Mouse (Mus musculus): Measurements from ENCODE around the gene Fbxo46.
A peak's percentile ranks its signal among the peaks of the same experiment; 100 is the strongest.
"Not testable (repeated sequence)": the region's sequence is repeated elsewhere in the genome, so short reads cannot be mapped to it uniquely, and the experiment has no call there.

The Fbxo46 gene

DNA sequence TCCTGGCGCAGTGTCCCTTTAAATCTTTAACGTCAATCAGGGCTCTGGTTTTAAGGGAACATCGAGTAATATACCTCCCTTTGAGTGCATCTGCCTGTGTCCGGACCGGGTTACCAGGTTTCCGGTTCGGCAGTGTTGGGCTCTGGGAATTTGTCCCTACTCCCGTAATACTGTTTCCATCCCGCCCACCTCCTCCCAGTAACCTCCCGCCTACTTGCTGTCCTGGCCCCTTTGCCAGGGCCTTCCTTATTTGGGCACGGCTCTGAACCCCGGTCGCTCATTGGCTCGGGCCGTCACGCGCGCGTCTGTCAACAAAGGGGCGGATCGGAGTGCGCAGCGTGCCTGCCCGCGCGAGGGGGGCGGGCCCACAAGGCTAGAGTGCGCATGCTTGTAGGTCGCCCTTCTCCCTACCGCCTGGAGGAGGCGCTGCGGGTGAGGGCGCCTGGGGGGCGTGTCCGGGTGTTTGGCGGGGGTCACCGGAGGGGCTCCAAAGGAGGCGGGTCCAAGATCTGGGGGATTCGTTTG lies 11.7 kb downstream of the Fbxo46 start:
- peak; percentile 96 for DNase-seq (ENCODE audit: low read depth, low spot score)

GRCm38 (mm10) chr7:19136168-19136567 lies 16.5 kb downstream of the Fbxo46 start:
- DNase-seq (ENCODE audit: low read depth, low spot score) = no peak

GRCm38 (mm10) chr7:19136673-19137334 lies 17.1 kb downstream of the Fbxo46 start:
- no peak for DNase-seq (ENCODE audit: low read depth, low spot score)

DNA sequence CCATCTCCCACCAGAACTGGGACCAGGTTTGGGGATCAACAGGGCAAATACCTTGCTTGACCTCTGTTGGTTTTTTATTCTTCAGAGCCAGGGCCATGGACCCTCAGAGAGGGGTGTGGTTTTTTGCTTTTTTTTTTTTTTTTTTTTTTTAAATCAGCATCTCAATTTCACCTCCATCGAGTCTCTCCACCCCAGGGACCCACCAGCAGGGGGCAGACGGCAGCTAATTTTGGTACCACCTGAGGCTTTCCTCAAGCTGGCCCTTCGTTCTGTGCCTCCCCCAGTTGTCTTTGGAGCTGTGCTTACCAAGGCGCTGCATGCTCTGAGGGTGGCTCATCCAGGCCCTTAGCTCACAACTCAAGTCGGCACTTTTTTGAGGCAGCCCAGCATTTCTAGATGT lies 17.7 kb downstream of the Fbxo46 start:
- no peak for DNase-seq (ENCODE audit: low read depth, low spot score)

DNA sequence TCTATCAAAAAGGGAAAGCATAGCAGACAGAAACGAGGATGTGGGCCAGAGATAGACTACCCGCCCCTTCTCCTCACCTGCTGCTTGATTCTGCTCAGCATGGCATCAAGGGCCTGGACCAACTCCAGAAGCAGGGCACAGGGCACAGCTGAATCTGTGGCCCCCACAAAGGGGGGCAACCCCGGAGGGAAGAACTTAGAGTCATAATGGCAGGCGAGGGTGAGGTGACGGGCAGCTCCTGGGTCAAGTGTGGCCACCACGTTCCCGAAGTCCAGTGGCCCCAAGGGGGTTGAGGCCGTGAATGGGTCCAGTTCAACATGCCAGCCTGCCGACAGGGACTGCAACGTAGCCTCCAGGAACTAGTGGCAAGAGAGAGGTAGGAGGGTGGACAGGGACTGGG lies 27.1 kb downstream of the Fbxo46 start:
- DNase-seq (ENCODE audit: low read depth, low spot score) = no peak

GRCm38 (mm10) chr7:19147497-19148045 lies 27.9 kb downstream of the Fbxo46 start:
- DNase-seq (ENCODE audit: low read depth, low spot score) = no peak

DNA sequence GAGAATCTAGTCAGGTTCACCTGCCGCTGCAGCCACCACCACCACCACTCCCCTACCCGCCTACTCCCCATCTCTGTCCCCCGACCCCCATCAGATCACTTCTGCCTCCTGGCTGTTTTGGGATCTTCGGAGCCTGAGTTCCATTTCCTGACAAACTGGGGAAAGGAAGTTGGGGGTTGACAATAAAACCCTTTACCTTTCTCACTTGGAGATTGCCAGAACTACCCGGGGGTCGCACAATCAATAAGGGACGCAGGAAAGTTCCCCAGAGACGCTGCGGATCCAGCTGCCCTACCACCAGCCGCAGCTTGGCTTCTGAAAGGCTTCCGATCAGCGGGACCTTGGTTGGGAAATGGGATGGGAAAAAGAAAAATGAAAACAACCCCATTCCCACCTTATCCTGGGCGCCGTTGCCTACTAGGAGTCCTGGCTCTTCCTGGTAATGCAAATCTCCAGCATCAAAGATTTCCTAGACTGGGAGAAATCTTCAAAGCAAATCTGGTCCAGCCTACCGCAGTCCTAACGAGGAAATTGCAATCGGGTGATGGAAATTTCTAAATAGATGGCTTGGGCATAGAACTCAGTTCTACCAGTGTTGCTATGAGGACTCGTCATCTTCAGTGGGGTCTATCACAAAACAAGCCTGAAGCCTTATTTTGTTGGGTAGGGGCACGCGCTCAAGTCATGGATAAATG lies 28.7 kb downstream of the Fbxo46 start:
- DNase-seq (ENCODE audit: low read depth, low spot score) = no peak

GRCm38 (mm10) chr7:19148875-19149541 lies 29.3 kb downstream of the Fbxo46 start, which contains the start of gene Qpctl:
TSS of gene Qpctl (minus strand) at chr7:19149291.
- peak; percentile 98 for DNase-seq (ENCODE audit: low read depth, low spot score)

GRCm38 (mm10) chr7:19149626-19150025 lies 30.0 kb downstream of the Fbxo46 start, which contains the start of gene Snrpd2:
TSS of gene Snrpd2 (plus strand) at chr7:19149722.
- DNase-seq (ENCODE audit: low read depth, low spot score) = peak; percentile 90

- not testable (repeated sequence) for DNase-seq (ENCODE audit: low read depth, low spot score)
These were observed 31.5 kb downstream of the Fbxo46 start for GRCm38 (mm10) chr7:19151121-19151520.

- no peak for DNase-seq (ENCODE audit: low read depth, low spot score)
These were observed 35.1 kb downstream of the Fbxo46 start for GRCm38 (mm10) chr7:19154796-19155195.

DNA sequence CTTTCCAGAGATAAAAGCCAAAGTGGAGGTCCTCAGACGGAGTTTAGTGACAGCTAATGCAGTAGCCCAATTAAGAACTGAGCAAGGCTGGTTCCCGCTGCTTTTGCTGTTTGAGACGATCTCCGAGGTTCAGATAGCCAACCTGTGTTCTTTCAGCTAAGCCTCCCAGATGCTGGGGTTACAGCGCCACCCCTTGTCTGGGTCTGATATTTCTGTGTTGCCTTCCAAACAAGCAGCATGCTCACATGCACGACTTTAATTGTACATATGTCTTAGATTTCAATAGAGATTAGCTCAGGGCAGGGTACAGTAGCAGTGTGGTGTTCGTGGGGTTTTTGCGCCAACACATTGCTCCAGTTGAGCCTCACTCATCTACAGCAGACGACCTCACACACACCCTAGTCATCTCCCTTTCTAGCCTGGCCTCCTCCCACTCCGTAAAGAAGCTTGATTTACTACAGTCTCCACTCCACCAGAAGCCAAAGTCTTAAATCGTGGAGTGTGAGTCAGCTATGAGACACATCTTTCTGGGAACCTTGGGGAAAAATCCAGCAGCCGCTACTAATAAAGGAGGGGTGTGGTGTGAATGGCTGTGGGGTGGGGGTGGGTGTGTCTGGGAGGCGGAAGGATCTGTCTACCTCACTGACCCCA lies 36.3 kb downstream of the Fbxo46 start:
- no peak for DNase-seq (ENCODE audit: low read depth, low spot score)

- no peak for DNase-seq (ENCODE audit: low read depth, low spot score)
These were observed 37.6 kb downstream of the Fbxo46 start for GRCm38 (mm10) chr7:19157160-19157800.

DNA sequence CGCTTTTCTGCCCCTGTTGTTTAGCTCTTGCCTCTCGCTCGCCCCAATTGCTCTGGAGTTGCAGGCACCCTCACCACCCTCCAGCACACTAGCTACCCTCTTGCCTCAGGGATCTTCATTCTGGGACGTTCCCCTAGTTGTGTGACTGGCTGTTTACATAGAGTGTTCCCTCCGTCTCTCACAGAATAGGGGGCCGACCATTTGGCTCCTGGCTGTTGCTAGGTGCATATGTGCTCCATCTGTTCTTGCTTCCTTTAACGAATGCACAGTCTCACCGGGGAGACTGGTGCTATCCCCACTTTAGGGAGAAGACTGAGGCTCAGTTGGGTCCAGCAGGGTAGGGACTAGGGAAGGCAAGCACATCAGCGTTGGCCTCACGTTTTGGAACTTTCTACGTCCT lies 38.9 kb downstream of the Fbxo46 start:
- DNase-seq (ENCODE audit: low read depth, low spot score) = no peak

DNA sequence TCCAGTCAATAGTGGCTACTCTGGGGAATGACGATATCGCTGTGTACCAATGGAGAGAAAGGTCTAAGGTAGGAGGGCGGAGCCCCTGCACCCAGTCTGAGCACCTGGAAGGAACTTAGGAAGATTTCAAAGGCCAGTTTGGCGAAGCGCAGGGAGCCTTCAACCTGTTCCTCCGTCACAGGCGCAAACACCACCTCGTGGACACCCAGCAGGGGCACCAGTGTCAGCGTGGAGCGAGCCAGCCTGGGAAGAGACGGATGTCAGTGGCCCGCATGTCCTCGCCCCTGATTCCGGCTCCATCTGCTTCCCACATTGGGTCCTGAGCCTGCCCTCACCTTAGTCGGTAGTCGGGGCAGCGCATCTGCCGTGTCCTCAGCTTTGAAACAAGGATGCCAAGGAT lies 39.8 kb downstream of the Fbxo46 start:
- no peak for DNase-seq (ENCODE audit: low read depth, low spot score)

- DNase-seq (ENCODE audit: low read depth, low spot score) = no peak
These were observed 40.5 kb downstream of the Fbxo46 start for GRCm38 (mm10) chr7:19160115-19160514.

- no peak for DNase-seq (ENCODE audit: low read depth, low spot score)
These were observed 43.3 kb downstream of the Fbxo46 start for GRCm38 (mm10) chr7:19162928-19163327.

GRCm38 (mm10) chr7:19163752-19164151 lies 44.1 kb downstream of the Fbxo46 start:
- DNase-seq (ENCODE audit: low read depth, low spot score) = no peak

DNA sequence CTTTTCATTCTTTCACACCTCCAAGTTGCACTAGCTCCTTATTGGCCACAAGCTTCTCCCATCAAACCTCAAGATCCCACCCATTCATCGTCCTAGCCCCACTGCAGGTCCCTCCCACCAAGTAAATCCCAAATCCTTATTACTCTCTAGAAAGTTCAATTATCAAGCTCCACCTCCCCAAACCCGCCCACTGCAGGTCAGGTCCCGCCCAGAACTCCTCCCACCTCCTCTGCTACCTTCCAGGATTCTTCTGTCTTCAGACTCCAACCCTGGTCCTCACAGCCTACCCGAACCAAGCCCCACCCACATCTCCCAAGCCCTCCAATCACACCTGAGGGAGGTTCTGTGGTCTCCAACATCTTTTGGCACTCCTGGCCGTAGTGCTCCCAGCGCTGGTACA lies 44.5 kb downstream of the Fbxo46 start:
- no peak for DNase-seq (ENCODE audit: low read depth, low spot score)

- no peak for DNase-seq (ENCODE audit: low read depth, low spot score)
These were observed 45.3 kb downstream of the Fbxo46 start for GRCm38 (mm10) chr7:19164978-19165377.
